Mouse (Mus musculus) olfactory bulb, adult 2 months (tissue): Measurements from ENCODE around the gene 6330409D20Rik.

Experiments used
- CTCF ChIP-seq: fragments of 200-500 bp; IDR thresholded peaks from 2 replicates; pipeline ENCODE4 v1.5.1; 2012; ENCODE audit warnings: low read depth, mild to moderate bottlenecking, low read length, moderate library complexity; ENCODE audit not compliant: insufficient read depth
- POLR2A ChIP-seq: fragments of 200-500 bp; IDR thresholded peaks from 2 replicates; pipeline ENCODE4 v1.6.1; 2012; ENCODE audit warnings: mild to moderate bottlenecking, low read depth, low read length, moderate library complexity; ENCODE audit not compliant: insufficient read depth

DNA sequence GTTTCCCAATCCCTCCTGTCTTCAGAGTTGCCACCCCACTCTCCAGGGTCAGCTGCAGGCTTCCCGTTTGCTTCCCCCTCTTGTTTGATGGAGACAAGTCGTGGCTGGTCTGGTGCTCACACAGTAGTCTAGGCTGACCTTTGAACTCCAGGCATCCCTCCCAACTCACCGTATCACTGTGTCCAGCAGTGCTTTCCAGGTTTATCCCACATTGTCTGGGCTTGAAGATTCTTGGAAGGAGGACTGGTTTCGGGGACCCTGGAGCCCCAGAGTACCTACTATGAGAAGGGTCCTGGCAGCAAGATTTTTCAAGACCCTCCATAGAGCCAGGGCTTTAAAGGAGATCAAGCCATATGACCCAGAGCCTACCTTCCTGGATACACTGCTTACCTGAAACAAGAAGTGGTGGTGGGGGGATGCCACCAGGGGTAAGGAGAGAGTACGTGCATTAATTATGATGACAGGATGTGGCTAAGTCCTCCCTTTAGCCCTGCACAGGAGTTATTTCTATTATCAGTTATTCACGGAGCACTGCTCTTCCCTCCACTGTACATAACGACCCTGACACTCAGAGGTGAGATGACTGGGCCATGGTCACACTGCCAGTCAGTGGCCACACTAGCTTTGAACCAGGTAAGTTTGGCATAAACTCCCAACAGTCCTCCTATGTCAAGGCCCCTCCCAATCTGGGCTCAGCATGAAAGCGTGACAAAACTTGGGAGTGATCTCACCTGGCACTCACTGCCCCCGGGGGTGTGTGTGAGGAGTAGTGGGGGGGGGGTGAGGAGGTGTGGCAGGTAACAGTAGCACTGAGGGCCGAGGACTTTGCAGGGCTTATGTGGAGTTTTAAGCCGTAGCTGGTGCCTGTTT lies 26.5 kb downstream of the 6330409D20Rik start:
- no peak for TF ChIP-seq CTCF
- TF ChIP-seq POLR2A, result no peak
